Mouse (Mus musculus): ENCODE data around the gene Rab8b.

GRCm38 (mm10) chr9:66925853-66926252, 6.4 kb upstream of the Rab8b start:
- no peak for TF ChIP-seq POLR2A (IDR thresholded peaks at IDR 0.05; ENCODE audit: insufficient read depth, low read length)
- no peak for TF ChIP-seq CTCF (IDR thresholded peaks at IDR 0.05; ENCODE audit: low read depth, low read length)

Data from ES-Bruce4 (cell line).